Mouse (Mus musculus) G1E (cell line): ENCODE measurements around the gene Sorbs2.

Experiments used
- CTCF ChIP-seq: IDR thresholded peaks from 2 replicates; pipeline ENCODE4 v1.5.1; 2012; ENCODE audit warnings: low read depth, low read length, inconsistent platforms, mixed read lengths
- GATA1 ChIP-seq: IDR thresholded peaks from 2 replicates; pipeline ENCODE4 v1.6.1; 2012; ENCODE audit warnings: borderline replicate concordance, low read length, inconsistent platforms, mixed read lengths
- TAL1 ChIP-seq: conservative IDR thresholded peaks from 2 replicates; pipeline ENCODE4 v1.6.1; 2012; ENCODE audit warnings: low read depth, low read length, inconsistent platforms, mixed read lengths

GRCm38 (mm10) chr8:45457874-45458273 lies 49.7 kb upstream of the Sorbs2 start:
- TF ChIP-seq CTCF (no peak), GATA1 (no peak), TAL1 (no peak)
